Mouse (Mus musculus) cerebellum, adult (tissue): Measurements from ENCODE around the gene Sox15.

Experiments
- ATAC-seq: cut with Nextera tagmentation; 2 replicates; pipeline ENCODE4 v1.9.2; 2017; ENCODE audit warnings: mild to moderate bottlenecking, moderate library complexity, mixed read lengths; ENCODE audit not compliant: insufficient number of reproducible peaks, low FRiP score, low TSS enrichment

The Sox15 gene

GRCm38 (mm10) chr11:69672211-69672706 lies 17.1 kb downstream of the Sox15 start, which contains the start of gene Eif4a1:
TSS of gene Eif4a1 (minus strand) at chr11:69672423.
- ATAC-seq = peak; percentile 92

- ATAC-seq = no peak
Observed at GRCm38 (mm10) chr11:69679144-69679543, 24.0 kb downstream of the Sox15 start.

GRCm38 (mm10) chr11:69680136-69680855 lies 25.2 kb downstream of the Sox15 start:
- no peak for ATAC-seq

- peak; percentile 85; the same call in 1 of the 2 replicates for ATAC-seq
Observed at GRCm38 (mm10) chr11:69681314-69682208, 26.4 kb downstream of the Sox15 start, which contains the start of gene Senp3. TSS of gene Senp3 (minus strand) at chr11:69682084.

- ATAC-seq = no peak
Observed at GRCm38 (mm10) chr11:69682209-69682839, 27.2 kb downstream of the Sox15 start.

- no peak for ATAC-seq
Observed at GRCm38 (mm10) chr11:69682840-69683533, 27.9 kb downstream of the Sox15 start.

GRCm38 (mm10) chr11:69683576-69683975 lies 28.5 kb downstream of the Sox15 start:
- ATAC-seq = no peak

GRCm38 (mm10) chr11:69684128-69684745 lies 29.1 kb downstream of the Sox15 start:
- no peak for ATAC-seq

GRCm38 (mm10) chr11:69684936-69685335 lies 29.8 kb downstream of the Sox15 start:
- ATAC-seq = no peak

- peak; percentile 49; the same call in 1 of the 2 replicates for ATAC-seq
Observed at GRCm38 (mm10) chr11:69685526-69686148, 30.5 kb downstream of the Sox15 start, which contains the start of gene Tnfsf13. TSS of gene Tnfsf13 (minus strand) at chr11:69685784.

GRCm38 (mm10) chr11:69686377-69686776 lies 31.3 kb downstream of the Sox15 start:
- ATAC-seq = no peak

- ATAC-seq = no peak
Observed at GRCm38 (mm10) chr11:69687061-69687460, 31.9 kb downstream of the Sox15 start.

- no peak for ATAC-seq
Observed at GRCm38 (mm10) chr11:69689891-69690290, 34.8 kb downstream of the Sox15 start.

GRCm38 (mm10) chr11:69692196-69692811 lies 37.2 kb downstream of the Sox15 start:
- ATAC-seq = no peak

GRCm38 (mm10) chr11:69692863-69693262 lies 37.7 kb downstream of the Sox15 start:
- ATAC-seq = no peak

- ATAC-seq = no peak
Observed at GRCm38 (mm10) chr11:69693421-69693965, 38.4 kb downstream of the Sox15 start.

GRCm38 (mm10) chr11:69695046-69695360 lies 39.9 kb downstream of the Sox15 start:
- no peak for ATAC-seq
